Mouse (Mus musculus): ENCODE results near the gene Prl7d1.
"Not testable (repeated sequence)": the region's sequence is repeated elsewhere in the genome, so short reads cannot be mapped to it uniquely, and the experiment has no call there.

The Prl7d1 gene

GRCm38 (mm10) chr13:27716636-27717035 is at the start of gene Prl7d1:
Gene Prl7d1 (minus strand): TSS chr13:27716736.
- DNase-seq = no peak

GRCm38 (mm10) chr13:27734512-27735186 is 18.1 kb upstream of the Prl7d1 start:
- no peak for DNase-seq

- not testable (repeated sequence) for DNase-seq
Observed at GRCm38 (mm10) chr13:27730286-27730959, 13.9 kb upstream of the Prl7d1 start.

DNA sequence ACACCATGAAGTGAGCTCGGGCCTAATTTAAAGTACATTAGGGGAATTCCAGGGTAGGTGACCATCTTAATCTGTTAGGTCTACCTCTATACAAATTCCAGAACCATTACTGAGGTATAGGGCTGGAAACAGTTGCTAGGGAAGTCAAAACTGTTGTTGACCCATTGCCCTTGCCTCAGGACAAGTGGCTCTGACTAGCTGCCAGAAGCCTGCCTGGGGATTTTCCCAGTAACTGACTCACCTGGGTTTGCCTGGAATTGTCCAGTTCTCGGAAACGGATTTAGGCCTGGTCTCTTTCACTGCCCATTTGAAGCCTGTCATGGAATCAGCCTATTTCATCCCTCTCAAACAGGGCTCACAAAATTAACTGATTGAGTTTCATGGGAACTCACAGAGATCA is 8.5 kb upstream of the Prl7d1 start:
- DNase-seq = not testable (repeated sequence)

GRCm38 (mm10) chr13:27706521-27706920 is 10.0 kb downstream of the Prl7d1 start:
- DNase-seq = no peak

- DNase-seq = no peak
Observed at GRCm38 (mm10) chr13:27667936-27668335, 48.6 kb downstream of the Prl7d1 start, which contains the start of gene Prl7a2. Gene Prl7a2 (minus strand): TSS chr13:27668036.

DNA sequence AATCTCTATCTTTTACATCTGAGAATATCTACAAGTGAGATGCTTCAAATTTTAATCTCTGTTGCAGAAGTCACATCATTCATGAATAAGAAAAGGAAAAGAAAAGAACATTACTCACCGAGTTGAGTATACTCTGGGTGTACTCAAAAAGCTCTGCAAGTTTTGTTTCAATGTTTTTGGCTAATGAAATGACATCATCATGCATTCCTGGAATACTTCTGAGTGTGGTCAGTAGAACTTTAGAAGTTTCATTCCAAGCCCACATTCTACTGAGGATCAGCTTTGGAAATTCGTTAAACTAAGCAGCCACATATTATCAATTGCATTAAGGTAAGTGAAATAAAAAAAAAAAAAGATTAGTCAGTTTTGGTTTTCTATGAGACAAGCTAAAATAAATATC is 55.8 kb downstream of the Prl7d1 start:
- no peak for DNase-seq

Data from lung, adult 18-20 months (tissue).